Mouse (Mus musculus) G1E (cell line): ENCODE measurements around the gene Mthfd2l.

Experiments used
- CTCF ChIP-seq: IDR thresholded peaks from 2 replicates; pipeline ENCODE4 v1.5.1; 2012; ENCODE audit warnings: low read depth, low read length, inconsistent platforms, mixed read lengths
- GATA1 ChIP-seq: IDR thresholded peaks from 2 replicates; pipeline ENCODE4 v1.6.1; 2012; ENCODE audit warnings: borderline replicate concordance, low read length, inconsistent platforms, mixed read lengths
- GATA2 ChIP-seq: IDR thresholded peaks from 2 replicates; pipeline ENCODE4 v1.6.1; 2012; ENCODE audit warnings: low read depth, low read length, inconsistent platforms, borderline replicate concordance
- POLR2AphosphoS5 ChIP-seq: IDR thresholded peaks from 2 replicates; pipeline ENCODE4 v1.6.1; 2012; ENCODE audit warnings: low read depth, low read length, inconsistent platforms; ENCODE audit not compliant: insufficient replicate concordance

DNA sequence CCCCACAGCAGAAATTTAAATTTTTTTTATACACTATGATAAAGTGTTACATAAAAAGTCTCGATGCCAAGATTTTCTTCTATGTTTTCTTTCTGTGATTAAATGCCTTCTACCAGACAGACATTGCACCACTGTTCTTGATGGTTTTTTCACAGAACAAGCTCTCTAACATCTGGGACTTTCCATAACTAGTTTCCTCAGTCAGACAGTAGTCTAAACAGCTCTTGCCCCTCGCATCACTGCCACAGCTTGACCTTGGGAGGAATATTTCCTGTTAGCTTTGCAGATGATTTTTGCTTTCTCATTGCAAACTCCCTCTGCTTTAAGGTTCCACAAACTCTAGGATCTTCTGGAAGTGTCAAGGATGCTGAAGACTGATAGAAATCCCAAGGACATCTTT lies 371 bp upstream of the Mthfd2l start:
- TF ChIP-seq CTCF (no peak), GATA1 (no peak), GATA2 (no peak), POLR2AphosphoS5 (no peak)
